Mouse (Mus musculus) layer of hippocampus, postnatal 10 days (tissue): Measurements from ENCODE around the gene Nms. TPM values are rescaled to one million over a fixed set of nuclear protein-coding genes. Genes with fewer than 3 reads are reported as not detected.

Source experiments
- DNase-seq, 2 experiments: peaks; one replicate each; pipeline ENCODE4 v3.0.0; 2021; ENCODE audit warnings: low spot score in 2 of 2
- long read RNA-seq: library from polyadenylated mRNA; stranded (forward); transcript quantifications from one replicate; pipeline ENCODE4 v2.0.0, GENCODE M21; 2023
- total RNA-seq, 2 experiments: library from RNA; stranded (reverse); gene quantifications; 2 replicates each; pipeline ENCODE4 v1.2.3; 2021

The Nms gene
- not detected for total RNA-seq
- long read RNA-seq = 0 reads

- DNase-seq = no peak
These were observed at the start of gene Nms for GRCm38 (mm10) chr1:38938849-38939248. Gene Nms, plus strand, starts transcription at chr1:38939149.

- no peak for DNase-seq
These were observed 47.5 kb upstream of the Nms start for GRCm38 (mm10) chr1:38891444-38891843.

GRCm38 (mm10) chr1:38893081-38893480 lies 45.9 kb upstream of the Nms start:
- peak; percentile 14 to 23 for DNase-seq

- peak; percentile 82 to 86 for DNase-seq
These were observed 41.3 kb upstream of the Nms start, which contains the start of gene Chst10 for GRCm38 (mm10) chr1:38897431-38898248. Gene Chst10, minus strand, starts transcription at chr1:38898161.

GRCm38 (mm10) chr1:38902571-38902970 lies 36.4 kb upstream of the Nms start:
- no peak for DNase-seq

- DNase-seq = no peak
These were observed 35.0 kb upstream of the Nms start for GRCm38 (mm10) chr1:38903985-38904384.

GRCm38 (mm10) chr1:38928996-38929395 lies 10.0 kb upstream of the Nms start:
- no peak for DNase-seq

- DNase-seq = no peak
These were observed 9.5 kb upstream of the Nms start for GRCm38 (mm10) chr1:38929468-38929867.

- peak in 1 of 2 experiments; percentile 19 for DNase-seq
These were observed 8.2 kb upstream of the Nms start for GRCm38 (mm10) chr1:38930767-38931166.

GRCm38 (mm10) chr1:38934668-38935067 lies 4.3 kb upstream of the Nms start:
- DNase-seq = peak; percentile 15 to 35

- DNase-seq = peak; percentile 28 to 36
These were observed 2.2 kb upstream of the Nms start for GRCm38 (mm10) chr1:38936780-38937179.

GRCm38 (mm10) chr1:38939608-38940007 lies 659 bp downstream of the Nms start:
- DNase-seq = no peak

GRCm38 (mm10) chr1:38956457-38956856 lies 17.5 kb downstream of the Nms start:
- no peak for DNase-seq

- DNase-seq = no peak
These were observed 30.2 kb downstream of the Nms start for GRCm38 (mm10) chr1:38969116-38969515.

GRCm38 (mm10) chr1:38971712-38972111 lies 32.8 kb downstream of the Nms start:
- DNase-seq = no peak

- no peak for DNase-seq
These were observed 34.1 kb downstream of the Nms start for GRCm38 (mm10) chr1:38972986-38973592.

- no peak for DNase-seq
These were observed 41.0 kb downstream of the Nms start for GRCm38 (mm10) chr1:38979953-38980352.

GRCm38 (mm10) chr1:38983870-38984269 lies 44.9 kb downstream of the Nms start:
- DNase-seq = no peak

- DNase-seq = no peak
These were observed 46.4 kb downstream of the Nms start, which contains the start of gene Pdcl3 for GRCm38 (mm10) chr1:38985308-38985707. Gene Pdcl3, plus strand, starts transcription at chr1:38985608.

- DNase-seq = peak; percentile 96 to 97
These were observed 48.3 kb downstream of the Nms start for GRCm38 (mm10) chr1:38987080-38987864.

GRCm38 (mm10) chr1:38987865-38988211 lies 48.9 kb downstream of the Nms start:
- no peak for DNase-seq

GRCm38 (mm10) chr1:38988357-38988756 lies 49.4 kb downstream of the Nms start:
- DNase-seq = no peak
